Mouse (Mus musculus) myocyte (in vitro differentiated cells): ENCODE measurements around the gene Ccdc136.

ENCODE experiments used
- CEBPB ChIP-seq: IDR thresholded peaks from 2 replicates; pipeline ENCODE4 v1.6.1; 2011; ENCODE audit warnings: mild to moderate bottlenecking, moderate library complexity; ENCODE audit not compliant: poor library complexity, insufficient read depth, severe bottlenecking
- E2F4 ChIP-seq: IDR thresholded peaks from one replicate; pipeline ENCODE4 v1.6.1; 2011; ENCODE audit warnings: mild to moderate bottlenecking, control low read depth, moderate library complexity; ENCODE audit not compliant: insufficient read depth
- MAX ChIP-seq: IDR thresholded peaks from one replicate; pipeline ENCODE4 v1.6.1; 2011; ENCODE audit warnings: low read depth, mild to moderate bottlenecking, control low read depth
- MYOD1 ChIP-seq, 3 experiments: IDR thresholded peaks; one replicate each; pipeline ENCODE4 v1.6.1; 2011; ENCODE audit warnings: control low read depth in 2 of 3, low read depth in 2 of 3, mild to moderate bottlenecking in 2 of 3, moderate library complexity in 1 of 3; ENCODE audit not compliant: insufficient read length in 2 of 3, control insufficient read depth in 1 of 3
- MYOG ChIP-seq, 3 experiments: IDR thresholded peaks; one replicate each; pipeline ENCODE4 v1.6.1; 2011; ENCODE audit warnings: control low read depth in 2 of 3, low read depth in 2 of 3, mild to moderate bottlenecking in 2 of 3; ENCODE audit not compliant: insufficient read length in 2 of 3, control insufficient read depth in 1 of 3, insufficient read depth in 1 of 3
- POLR2A ChIP-seq: IDR thresholded peaks from one replicate; pipeline ENCODE4 v1.6.1; 2011; ENCODE audit warnings: low read depth, mild to moderate bottlenecking, control low read depth, moderate library complexity; ENCODE audit not compliant: insufficient read length
- POLR2AphosphoS2 ChIP-seq: IDR thresholded peaks from one replicate; pipeline ENCODE4 v1.6.1; 2011; ENCODE audit warnings: low read depth, control low read depth; ENCODE audit not compliant: insufficient read length
- REST ChIP-seq: IDR thresholded peaks from one replicate; pipeline ENCODE4 v1.6.1; 2011; ENCODE audit warnings: mild to moderate bottlenecking, control low read depth, moderate library complexity; ENCODE audit not compliant: insufficient read depth, insufficient read length
- SRF ChIP-seq: IDR thresholded peaks from one replicate; pipeline ENCODE4 v1.6.1; 2011; ENCODE audit warnings: low read depth; ENCODE audit not compliant: control insufficient read depth, insufficient read length
- TCF12 ChIP-seq: IDR thresholded peaks from one replicate; pipeline ENCODE4 v1.6.1; 2011; ENCODE audit warnings: mild to moderate bottlenecking, control low read depth; ENCODE audit not compliant: poor library complexity, insufficient read depth, severe bottlenecking
- TCF3 ChIP-seq: IDR thresholded peaks from one replicate; pipeline ENCODE4 v1.6.1; 2011; ENCODE audit warnings: low read depth, control low read depth; ENCODE audit not compliant: insufficient read length
- USF1 ChIP-seq: IDR thresholded peaks from one replicate; pipeline ENCODE4 v1.6.1; 2011; ENCODE audit warnings: low read depth, mild to moderate bottlenecking, control low read depth, moderate library complexity

GRCm38 (mm10) chr6:29365277-29365676 lies 30.8 kb upstream of the Ccdc136 start:
- TF ChIP-seq USF1 (no peak), POLR2A (no peak), POLR2AphosphoS2 (no peak), MYOG (IDR thresholded peaks at IDR 0.05; ENCODE audit: control insufficient read depth in 1 of 3, insufficient read depth in 1 of 3, insufficient read length in 2 of 3, low read depth in 2 of 3) (no peak), MYOD1 (IDR thresholded peaks at IDR 0.05; ENCODE audit: control insufficient read depth in 1 of 3, insufficient read length in 2 of 3, low read depth in 2 of 3) (no peak), TCF12 (no peak), SRF (no peak), E2F4 (no peak), TCF3 (no peak), MAX (no peak), REST (no peak), CEBPB (no peak)
